Mouse (Mus musculus): ENCODE results near the gene Atp1b2.

Gene Atp1b2

GRCm38 (mm10) chr11:69580572-69581146 lies 25.1 kb downstream of the Atp1b2 start:
- no peak for DNase-seq (ENCODE audit: low spot score in 2 of 2)

GRCm38 (mm10) chr11:69580091-69580514 lies 25.6 kb downstream of the Atp1b2 start, which contains the start of the genes Wrap53 and Trp53:
Gene Wrap53 (minus strand): TSS chr11:69580255.
Gene Trp53 (plus strand): TSS chr11:69580359.
- DNase-seq (ENCODE audit: low spot score in 2 of 2) = peak; percentile 86 to 92

GRCm38 (mm10) chr11:69579128-69580017 lies 26.4 kb downstream of the Atp1b2 start:
- peak; percentile 95 to 100 for DNase-seq (ENCODE audit: low spot score in 2 of 2)

GRCm38 (mm10) chr11:69578301-69578700 lies 27.4 kb downstream of the Atp1b2 start:
- DNase-seq (ENCODE audit: low spot score in 2 of 2) = no peak

- no peak for DNase-seq (ENCODE audit: low spot score in 2 of 2)
Measured at GRCm38 (mm10) chr11:69576307-69576706, 29.4 kb downstream of the Atp1b2 start.

- no peak for DNase-seq (ENCODE audit: low spot score in 2 of 2)
Measured at GRCm38 (mm10) chr11:69575220-69575619, 30.5 kb downstream of the Atp1b2 start.

- no peak for DNase-seq (ENCODE audit: low spot score in 2 of 2)
Measured at GRCm38 (mm10) chr11:69565131-69565530, 40.6 kb downstream of the Atp1b2 start.

- DNase-seq (ENCODE audit: low spot score in 2 of 2) = no peak
Measured at GRCm38 (mm10) chr11:69564391-69564790, 41.4 kb downstream of the Atp1b2 start.

GRCm38 (mm10) chr11:69563373-69563772 lies 42.4 kb downstream of the Atp1b2 start:
- no peak for DNase-seq (ENCODE audit: low spot score in 2 of 2)

GRCm38 (mm10) chr11:69560896-69561854 lies 44.6 kb downstream of the Atp1b2 start:
- no peak for DNase-seq (ENCODE audit: low spot score in 2 of 2)

- DNase-seq (ENCODE audit: low spot score in 2 of 2) = no peak
Measured at GRCm38 (mm10) chr11:69559851-69560765, 45.6 kb downstream of the Atp1b2 start, which contains the start of gene Efnb3. Gene Efnb3 (minus strand): TSS chr11:69560205.

GRCm38 (mm10) chr11:69559183-69559582 lies 46.6 kb downstream of the Atp1b2 start:
- no peak for DNase-seq (ENCODE audit: low spot score in 2 of 2)

- no peak for DNase-seq (ENCODE audit: low spot score in 2 of 2)
Measured at GRCm38 (mm10) chr11:69558756-69559155, 47.0 kb downstream of the Atp1b2 start.

- no peak for DNase-seq (ENCODE audit: low spot score in 2 of 2)
Measured at GRCm38 (mm10) chr11:69557381-69557958, 48.3 kb downstream of the Atp1b2 start.

- no peak for DNase-seq (ENCODE audit: low spot score in 2 of 2)
Measured at GRCm38 (mm10) chr11:69554539-69555140, 51.1 kb downstream of the Atp1b2 start.

- no peak for DNase-seq (ENCODE audit: low spot score in 2 of 2)
Measured at GRCm38 (mm10) chr11:69553341-69553721, 52.4 kb downstream of the Atp1b2 start.

GRCm38 (mm10) chr11:69552622-69553340 lies 53.0 kb downstream of the Atp1b2 start:
- peak in 1 of 2 experiments; percentile 60 for DNase-seq (ENCODE audit: low spot score in 2 of 2)

GRCm38 (mm10) chr11:69551310-69551709 lies 54.4 kb downstream of the Atp1b2 start:
- no peak for DNase-seq (ENCODE audit: low spot score in 2 of 2)

Data from left cerebral cortex, adult 9 months (tissue).